Mouse (Mus musculus) B cell, adult 62 days (primary cell): ENCODE measurements around the gene Fam174a. TPM values are rescaled to one million over a fixed set of nuclear protein-coding genes. Genes with fewer than 3 reads are reported as not detected.

Experiments
- total RNA-seq: library from RNA; stranded (reverse); gene quantifications from 4 replicates; pipeline ENCODE4 v1.2.4, GENCODE M21; 2023

The Fam174a gene
- total RNA-seq, result 12.1 to 13.0 TPM (median 12.5 TPM) in 4 replicates

GRCm38 (mm10) chr1:95313393-95314228 lies at the start of gene Fam174a:
TSS of gene Fam174a (plus strand) at chr1:95313623.

